Mouse (Mus musculus) E14TG2a.4 (cell line): ENCODE measurements around the gene Nr1d1.
A peak's percentile ranks its signal among the peaks of the same experiment; 100 is the strongest.

Source experiments
- H3K27me3 ChIP-seq: 2 replicates; pipeline ENCODE4 v1.6.1; 2014; ENCODE audit warnings: low read length, control low read depth; ENCODE audit not compliant: insufficient read depth
- H3K36me3 ChIP-seq: 2 replicates; pipeline ENCODE4 v1.6.1; 2014; ENCODE audit warnings: low read length, control low read depth; ENCODE audit not compliant: insufficient read depth
- H3K4me1 ChIP-seq: replicated peaks from 2 replicates; pipeline ENCODE4 v1.6.1; 2014; ENCODE audit warnings: low read depth, low read length, control low read depth
- H3K4me3 ChIP-seq: replicated peaks from 2 replicates; pipeline ENCODE4 v1.5.1; 2014; ENCODE audit warnings: mild to moderate bottlenecking, low read length
- H3K9me3 ChIP-seq: 2 replicates; pipeline ENCODE4 v1.6.1; 2014; ENCODE audit warnings: low read length, control low read depth
- CTCF ChIP-seq: conservative IDR thresholded peaks from 2 replicates; pipeline ENCODE4 v1.5.1; 2014; ENCODE audit warnings: low read length
- NANOG ChIP-seq: IDR thresholded peaks from 2 replicates; pipeline ENCODE4 v1.6.1; 2014; ENCODE audit warnings: borderline replicate concordance, low read length, mixed read lengths
- POU5F1 ChIP-seq: IDR thresholded peaks from 2 replicates; pipeline ENCODE4 v1.6.1; 2014; ENCODE audit warnings: low read length, borderline replicate concordance

Gene Nr1d1

GRCm38 (mm10) chr11:98776052-98776764, 1.1 kb upstream of the Nr1d1 start:
- H3K27me3 ChIP-seq = peaks cover 23% of the 10 kb centered on the region
- H3K36me3 ChIP-seq = peaks cover 15% of the 10 kb centered on the region
- peaks cover 77% of the 10 kb centered on the region for H3K4me1 ChIP-seq
- no peaks in the 10 kb centered on the region for H3K9me3 ChIP-seq
- TF ChIP-seq CTCF (no peak), POU5F1 (no peak), NANOG (no peak)
- peak overlapping the region; percentile 79 for H3K4me3 ChIP-seq

- peaks cover 22% of the 10 kb centered on the region for H3K36me3 ChIP-seq
- no peak for TF ChIP-seq NANOG
- TF ChIP-seq CTCF = no peak
- no peak for TF ChIP-seq POU5F1
Measured at GRCm38 (mm10) chr11:98775348-98776051, 367 bp upstream of the Nr1d1 start.

GRCm38 (mm10) chr11:98773635-98774295, 1.4 kb downstream of the Nr1d1 start:
- Histone ChIP-seq H3K27me3 (peaks cover 26% of the 10 kb centered on the region), H3K4me1 (peaks cover 80% of the 10 kb centered on the region), H3K9me3 (no peaks in the 10 kb centered on the region), H3K36me3 (peaks cover 40% of the 10 kb centered on the region), H3K4me3 (peak overlapping the region; percentile 79)
- TF ChIP-seq POU5F1 (no peak), CTCF (no peak), NANOG (no peak)

More at GRCm38 (mm10) chr11:98775348-98776051, 367 bp upstream of the Nr1d1 start:
- Histone ChIP-seq H3K4me1 (peaks cover 77% of the 10 kb centered on the region), H3K27me3 (peaks cover 23% of the 10 kb centered on the region), H3K4me3 (peak overlapping the region; percentile 79), H3K9me3 (no peaks in the 10 kb centered on the region)

GRCm38 (mm10) chr11:98772667-98773171, 2.4 kb downstream of the Nr1d1 start:
- H3K4me1 ChIP-seq = peaks cover 87% of the 10 kb centered on the region
- H3K27me3 ChIP-seq = peaks cover 29% of the 10 kb centered on the region
- TF ChIP-seq POU5F1 = no peak

GRCm38 (mm10) chr11:98771844-98772525, 3.1 kb downstream of the Nr1d1 start:
- TF ChIP-seq POU5F1 = no peak
- no peak for TF ChIP-seq NANOG
- no peak for TF ChIP-seq CTCF
- Histone ChIP-seq H3K9me3 (no peaks in the 10 kb centered on the region), H3K27me3 (peaks cover 29% of the 10 kb centered on the region)

More at GRCm38 (mm10) chr11:98772667-98773171, 2.4 kb downstream of the Nr1d1 start:
- no peaks in the 10 kb centered on the region for H3K9me3 ChIP-seq
- H3K36me3 ChIP-seq = peaks cover 49% of the 10 kb centered on the region
- H3K4me3 ChIP-seq = no peak overlapping the region

GRCm38 (mm10) chr11:98771131-98771530, 4.0 kb downstream of the Nr1d1 start:
- Histone ChIP-seq H3K4me1 (peaks cover 86% of the 10 kb centered on the region), H3K27me3 (peaks cover 29% of the 10 kb centered on the region), H3K9me3 (no peaks in the 10 kb centered on the region), H3K36me3 (peaks cover 49% of the 10 kb centered on the region), H3K4me3 (no peak overlapping the region)
- TF ChIP-seq POU5F1 (no peak), NANOG (no peak), CTCF (no peak)

More at GRCm38 (mm10) chr11:98771844-98772525, 3.1 kb downstream of the Nr1d1 start:
- peaks cover 49% of the 10 kb centered on the region for H3K36me3 ChIP-seq
- H3K4me1 ChIP-seq = peaks cover 87% of the 10 kb centered on the region
- no peak overlapping the region for H3K4me3 ChIP-seq

- H3K4me3 ChIP-seq = no peak overlapping the region
- peaks cover 49% of the 10 kb centered on the region for H3K36me3 ChIP-seq
- peaks cover 85% of the 10 kb centered on the region for H3K4me1 ChIP-seq
- peaks cover 29% of the 10 kb centered on the region for H3K27me3 ChIP-seq
- no peaks in the 10 kb centered on the region for H3K9me3 ChIP-seq
- TF ChIP-seq POU5F1 (no peak), NANOG (no peak), CTCF (no peak)
Measured at GRCm38 (mm10) chr11:98770096-98770975, 4.8 kb downstream of the Nr1d1 start.
